Mouse (Mus musculus) liver, embryonic 14.5 days (tissue): Measurements from ENCODE around the gene Rap1gap2. TPM values are rescaled to one million over a fixed set of nuclear protein-coding genes. Genes with fewer than 3 reads are reported as not detected.

ENCODE experiments used
- ATAC-seq: fragments of 200-750 bp; cut with Nextera tagmentation; 2 replicates; pipeline ENCODE4 v1.8.0; 2017; ENCODE audit warnings: moderate number of reproducible peaks, mild to moderate bottlenecking, moderate library complexity; ENCODE audit not compliant: insufficient read depth
- DNase-seq, 3 experiments: peaks; one replicate each; pipeline ENCODE4 v3.0.0-alpha.2; 2012 to 2013; ENCODE audit warnings: low read depth in 3 of 3, low spot score in 3 of 3
- H3K27ac ChIP-seq: fragments of 300-500 bp; sonication (generic); 2 replicates; pipeline ENCODE4 v1.5.1; 2014; ENCODE audit warnings: moderate library complexity, mild to moderate bottlenecking, control low read depth, inconsistent platforms
- H3K27me3 ChIP-seq: fragments of 300-500 bp; sonication (generic); 2 replicates; pipeline ENCODE4 v1.6.1; 2014; ENCODE audit warnings: mild to moderate bottlenecking, low read length, moderate library complexity; ENCODE audit not compliant: control insufficient read depth, insufficient read depth
- H3K36me3 ChIP-seq: fragments of 300-500 bp; sonication (generic); replicated peaks from 2 replicates; pipeline ENCODE4 v1.6.1; 2014; ENCODE audit warnings: low read depth; ENCODE audit not compliant: control insufficient read depth, insufficient read depth
- H3K4me1 ChIP-seq, 2 experiments: fragments of 200-500 bp in 1 of 2; fragments of 300-500 bp in 1 of 2; sonication (generic) in 1 of 2; replicated peaks; 2 replicates each; pipeline ENCODE4 v1.6.1; 2012 to 2014; ENCODE audit warnings: antibody characterized with exemption in 1 of 2, inconsistent platforms in 1 of 2, low read length in 1 of 2; ENCODE audit not compliant: control insufficient read depth in 2 of 2, insufficient read depth in 2 of 2
- H3K4me2 ChIP-seq: fragments of 300-500 bp; sonication (generic); 2 replicates; pipeline ENCODE4 v1.6.1; 2014; ENCODE audit warnings: low read depth, mild to moderate bottlenecking, control low read depth, moderate library complexity
- H3K4me3 ChIP-seq, 2 experiments: fragments of 200-500 bp in 1 of 2; fragments of 300-500 bp in 1 of 2; sonication (generic) in 1 of 2; 2 replicates each; pipeline ENCODE4 v1.5.1; 2012 to 2014; ENCODE audit warnings: low read depth in 2 of 2, low read length in 2 of 2, mild to moderate bottlenecking in 2 of 2, control low read depth in 1 of 2, inconsistent platforms in 1 of 2, moderate library complexity in 1 of 2; ENCODE audit not compliant: insufficient read depth in 1 of 2
- H3K9ac ChIP-seq: fragments of 300-500 bp; sonication (generic); replicated peaks from 2 replicates; pipeline ENCODE4 v1.6.1; 2014; ENCODE audit warnings: mild to moderate bottlenecking, control low read depth, moderate library complexity
- H3K9me3 ChIP-seq: fragments of 300-500 bp; sonication (generic); 2 replicates; pipeline ENCODE4 v1.6.1; 2016; ENCODE audit warnings: low read length, mixed read lengths; ENCODE audit not compliant: control insufficient read depth
- CTCF ChIP-seq: IDR thresholded peaks from 2 replicates; pipeline ENCODE4 v1.5.1; 2016; ENCODE audit warnings: antibody characterized with exemption, low read depth, control low read depth
- EP300 ChIP-seq: IDR thresholded peaks from 2 replicates; pipeline ENCODE4 v1.6.1; 2016; ENCODE audit warnings: antibody characterized with exemption, low read depth
- WGBS: fragments of 180-500 bp; shearing (Covaris S2); extraction: QIAGEN DNeasy Blood & Tissue Kit; methylation state at CpG from one replicate; pipeline ENCODE4 v1.1.7; 2014; ENCODE audit not compliant: insufficient replicate concordance; 5-methylcytosine and 5-hydroxymethylcytosine counted together
- polyA plus RNA-seq, 2 experiments: library from polyadenylated mRNA; depleted of rRNA in 1 of 2; stranded (reverse) in 1 of 2; unstranded in 1 of 2; fragments of >200 nt; fragmentation: Nextera tagmentation in 1 of 2; extraction: Ambion mirVana in 1 of 2; gene quantifications; 2 replicates each; pipeline versions ENCODE4 v1.2.1 to v1.2.3; 2012 to 2014

Rap1gap2 gene
- polyA plus RNA-seq, 2 experiments, result 0.56 to 0.98 TPM

GRCm38 (mm10) chr11:74421151-74421550 lies 189.6 kb downstream of the Rap1gap2 start:
- H3K36me3 ChIP-seq, result no peaks in the 10 kb centered on the region
- TF ChIP-seq CTCF (no peak), EP300 (no peak)
- no peaks in the 10 kb centered on the region for H3K4me1 ChIP-seq
- H3K27me3 ChIP-seq, result no peaks in the 10 kb centered on the region
- DNase-seq, result no peak
- H3K9ac ChIP-seq, result no peak overlapping the region
- H3K9me3 ChIP-seq, result no peaks in the 10 kb centered on the region
- no peak overlapping the region for H3K4me2 ChIP-seq
- ATAC-seq, result no peak
- WGBS, result 52% methylated on average over 4 of the region's 4 CpGs
- H3K27ac ChIP-seq, result no peak overlapping the region
- H3K4me3 ChIP-seq, result no peak overlapping the region

GRCm38 (mm10) chr11:74419601-74420000 lies 191.1 kb downstream of the Rap1gap2 start:
- no peaks in the 10 kb centered on the region for H3K4me1 ChIP-seq
- DNase-seq, result no peak
- WGBS, result 68% methylated on average over 4 of the region's 4 CpGs
- TF ChIP-seq EP300 (no peak), CTCF (no peak)
- no peak overlapping the region for H3K4me3 ChIP-seq
- ATAC-seq, result no peak
- H3K4me2 ChIP-seq, result no peak overlapping the region
- H3K27ac ChIP-seq, result no peak overlapping the region
- no peaks in the 10 kb centered on the region for H3K36me3 ChIP-seq
- H3K9me3 ChIP-seq, result no peaks in the 10 kb centered on the region
- no peak overlapping the region for H3K9ac ChIP-seq
- no peaks in the 10 kb centered on the region for H3K27me3 ChIP-seq

GRCm38 (mm10) chr11:74415736-74416135 lies 195.0 kb downstream of the Rap1gap2 start:
- WGBS, result 72% methylated on average over 12 of the region's 12 CpGs
- H3K4me3 ChIP-seq, result no peak overlapping the region
- no peak overlapping the region for H3K27ac ChIP-seq
- no peak overlapping the region for H3K4me2 ChIP-seq
- H3K9ac ChIP-seq, result no peak overlapping the region
- H3K9me3 ChIP-seq, result no peaks in the 10 kb centered on the region
- H3K27me3 ChIP-seq, result no peaks in the 10 kb centered on the region
- TF ChIP-seq EP300 (no peak), CTCF (no peak)
- ATAC-seq (no peak), DNase-seq (no peak)
- no peaks in the 10 kb centered on the region for H3K4me1 ChIP-seq
- H3K36me3 ChIP-seq, result no peaks in the 10 kb centered on the region

- no peaks in the 10 kb centered on the region for H3K4me1 ChIP-seq
- no peaks in the 10 kb centered on the region for H3K9me3 ChIP-seq
- no peak overlapping the region for H3K4me3 ChIP-seq
- no peak overlapping the region for H3K27ac ChIP-seq
- ATAC-seq (no peak), DNase-seq (no peak)
- no peak overlapping the region for H3K9ac ChIP-seq
- WGBS, result 49% methylated on average over 9 of the region's 9 CpGs
- TF ChIP-seq EP300, result no peak
- no peak for TF ChIP-seq CTCF
- H3K27me3 ChIP-seq, result no peaks in the 10 kb centered on the region
- H3K4me2 ChIP-seq, result no peak overlapping the region
- H3K36me3 ChIP-seq, result no peaks in the 10 kb centered on the region
Observed at GRCm38 (mm10) chr11:74414112-74414511, 196.6 kb downstream of the Rap1gap2 start.

- DNase-seq (no peak), ATAC-seq (no peak)
- Histone ChIP-seq H3K4me1 (no peaks in the 10 kb centered on the region), H3K9me3 (no peaks in the 10 kb centered on the region), H3K9ac (no peak overlapping the region), H3K27me3 (no peaks in the 10 kb centered on the region), H3K4me3 (no peak overlapping the region), H3K27ac (no peak overlapping the region), H3K4me2 (no peak overlapping the region), H3K36me3 (no peaks in the 10 kb centered on the region)
- WGBS, result 47% methylated on average over 3 of the region's 3 CpGs
- TF ChIP-seq EP300, result no peak
- TF ChIP-seq CTCF, result no peak
Observed at GRCm38 (mm10) chr11:74413449-74413972, 197.2 kb downstream of the Rap1gap2 start.
